In genomic region chr3:86567312-86567711, GRCm38 (mm10) we compare ENCODE assay signal across 22 mouse cellular contexts. TPM values are rescaled to one million over a fixed set of nuclear protein-coding genes. Genes with fewer than 3 reads are reported as not detected.
"Had no signal": no experiment of that assay in that cellular context is flagged by ENCODE, and none has a peak within 500 bp of the region (broad histone marks: within the 10 kb centered on the region; RNA-seq: fewer than 3 reads in every experiment).

No protein-coding gene starts in this region.

- H3K9ac ChIP-seq: intestine, embryonic 15.5 days; kidney, embryonic 15.5 days; liver, embryonic 15.5 days; lung, embryonic 14.5 days; neural tube, embryonic 13.5 days; stomach, embryonic 15.5 days had no signal

- DNase-seq: kidney, adult 11 months; kidney, adult 8-10 months; kidney, postnatal 10 days; kidney, postnatal 36 days; layer of hippocampus, adult 9-11 months; lung, embryonic 14.5 days; midbrain, embryonic 14.5 days; retina, postnatal 1 day; right cerebral cortex, postnatal 4 days; thymus, postnatal 25 days had no signal

- H3K27ac ChIP-seq: intestine, embryonic 15.5 days; kidney, embryonic 15.5 days; liver, embryonic 15.5 days; macrophage; neural tube, embryonic 13.5 days; stomach, embryonic 15.5 days had no signal

- H3K27me3 ChIP-seq: intestine, embryonic 15.5 days; kidney, embryonic 15.5 days; liver, embryonic 15.5 days; megakaryocyte, embryonic 14.5 days; neural tube, embryonic 13.5 days; stomach, embryonic 15.5 days had no signal

- ATAC-seq: intestine, embryonic 15.5 days; lung, postnatal 0 days had no signal

- H3K4me3 ChIP-seq: intestine, embryonic 15.5 days; kidney, embryonic 15.5 days; liver, embryonic 15.5 days; megakaryocyte, embryonic 14.5 days; neural tube, embryonic 13.5 days; stomach, embryonic 15.5 days had no signal

- H3K4me1 ChIP-seq: intestine, embryonic 15.5 days; kidney, embryonic 15.5 days; liver, embryonic 15.5 days; neural tube, embryonic 13.5 days; stomach, embryonic 15.5 days had no signal

- H3K4me2 ChIP-seq: intestine, embryonic 15.5 days; kidney, embryonic 15.5 days; liver, embryonic 15.5 days; lung, embryonic 14.5 days; midbrain, embryonic 11.5 days; neural tube, embryonic 13.5 days; stomach, embryonic 15.5 days had no signal

- H3K9me3 ChIP-seq: intestine, embryonic 15.5 days; kidney, embryonic 15.5 days; liver, embryonic 15.5 days; megakaryocyte, embryonic 14.5 days; neural tube, embryonic 13.5 days; stomach, embryonic 15.5 days had no signal

- H3K36me3 ChIP-seq: intestine, embryonic 15.5 days; kidney, embryonic 15.5 days; liver, embryonic 15.5 days; neural tube, embryonic 13.5 days; stomach, embryonic 15.5 days had no signal

RNA-seq across cellular contexts. Expression of gene Mab21l2, which starts 18.9 kb away (rescaled TPM):
- total RNA-seq: layer of hippocampus, postnatal 25 days; left cerebral cortex, postnatal 36 days; neutrophil, adult 5-6 weeks had no signal
- polyA plus RNA-seq: lung, postnatal 0 days; macrophage had no signal
